Mouse (Mus musculus) limb, embryonic 15.5 days (tissue): Measurements from ENCODE around the gene Izumo4. TPM values are rescaled to one million over a fixed set of nuclear protein-coding genes. Genes with fewer than 3 reads are reported as not detected.

Source experiments
- ATAC-seq: fragments of 200-750 bp; cut with Nextera tagmentation; 2 replicates; pipeline ENCODE4 v1.8.0; 2017; ENCODE audit warnings: low read depth, moderate TSS enrichment; ENCODE audit not compliant: insufficient number of reproducible peaks, low FRiP score, low TSS enrichment
- H3K27ac ChIP-seq: fragments of 300-500 bp; sonication (generic); 2 replicates; pipeline ENCODE4 v1.5.1; 2015; ENCODE audit warnings: moderate library complexity, mild to moderate bottlenecking, inconsistent platforms
- H3K27me3 ChIP-seq: fragments of 300-500 bp; sonication (generic); 2 replicates; pipeline ENCODE4 v1.6.1; 2015; ENCODE audit warnings: inconsistent platforms
- H3K36me3 ChIP-seq: fragments of 300-500 bp; sonication (generic); 2 replicates; pipeline ENCODE4 v1.6.1; 2015; ENCODE audit warnings: inconsistent platforms
- H3K4me1 ChIP-seq: fragments of 300-500 bp; sonication (generic); 2 replicates; pipeline ENCODE4 v1.6.1; 2015; ENCODE audit warnings: inconsistent platforms
- H3K4me2 ChIP-seq: fragments of 300-500 bp; sonication (generic); 2 replicates; pipeline ENCODE4 v1.6.1; 2015; ENCODE audit warnings: mild to moderate bottlenecking, inconsistent platforms
- H3K4me3 ChIP-seq: fragments of 300-500 bp; sonication (generic); 2 replicates; pipeline ENCODE4 v1.5.1; 2015; ENCODE audit warnings: mild to moderate bottlenecking, inconsistent platforms
- H3K9ac ChIP-seq: fragments of 300-500 bp; sonication (generic); 2 replicates; pipeline ENCODE4 v1.6.1; 2015; ENCODE audit warnings: inconsistent platforms
- H3K9me3 ChIP-seq: fragments of 300-500 bp; sonication (generic); 2 replicates; pipeline ENCODE4 v1.6.1; 2016; ENCODE audit warnings: inconsistent platforms
- WGBS: fragments of 180-500 bp; shearing (Covaris S2); methylation state at CpG from one replicate; pipeline ENCODE4 v1.1.7; 2015; 5-methylcytosine and 5-hydroxymethylcytosine counted together
- polyA plus RNA-seq: library from polyadenylated mRNA; unstranded; fragments of >200 nt; fragmentation: Nextera tagmentation; extraction: Ambion mirVana; gene quantifications from 2 replicates; pipeline ENCODE4 v1.2.1, GENCODE M21; 2015

Izumo4 gene
- polyA plus RNA-seq, result 25.9 and 31.0 TPM in 2 replicates

- H3K27ac ChIP-seq, result peak within 1 kb of the TSS; percentile 85
- no peaks in the 10 kb centered on the region for H3K9me3 ChIP-seq
- H3K4me1 ChIP-seq, result peaks cover 40% of the 10 kb centered on the region
- ATAC-seq, result peak; percentile 97
- H3K9ac ChIP-seq, result peak within 1 kb of the TSS; percentile 55
- peak within 1 kb of the TSS; percentile 80 for H3K4me2 ChIP-seq
- WGBS, result under 1% methylated on average over 59 of the region's 59 CpGs
- H3K27me3 ChIP-seq, result no peaks in the 10 kb centered on the region
- peak within 1 kb of the TSS; percentile 65 for H3K4me3 ChIP-seq
- peaks cover 18% of the 10 kb centered on the region for H3K36me3 ChIP-seq
Observed at GRCm38 (mm10) chr10:80701721-80702535, at the start of gene Izumo4, which contains the start of gene Mob3a. Izumo4 (plus strand) TSS chr10:80702184. Mob3a (minus strand) TSS chr10:80701977.

- peaks cover 30% of the 10 kb centered on the region for H3K4me1 ChIP-seq
- 93% methylated on average over 6 of the region's 6 CpGs for WGBS
- H3K9me3 ChIP-seq, result no peaks in the 10 kb centered on the region
- H3K27ac ChIP-seq, result no peak overlapping the region
- peaks cover 32% of the 10 kb centered on the region for H3K36me3 ChIP-seq
- ATAC-seq, result no peak
- H3K4me2 ChIP-seq, result no peak overlapping the region
- no peaks in the 10 kb centered on the region for H3K27me3 ChIP-seq
- H3K4me3 ChIP-seq, result no peak overlapping the region
- no peak overlapping the region for H3K9ac ChIP-seq
Observed at GRCm38 (mm10) chr10:80653156-80653720, 48.7 kb upstream of the Izumo4 start.

- no peaks in the 10 kb centered on the region for H3K9me3 ChIP-seq
- H3K9ac ChIP-seq, result peak overlapping the region; percentile 91; the same call in 1 of the 2 replicates
- H3K27ac ChIP-seq, result no peak overlapping the region
- peak overlapping the region; percentile 86 for H3K4me3 ChIP-seq
- H3K27me3 ChIP-seq, result no peaks in the 10 kb centered on the region
- H3K4me1 ChIP-seq, result peaks cover 36% of the 10 kb centered on the region
- H3K36me3 ChIP-seq, result peaks cover 25% of the 10 kb centered on the region
- peak overlapping the region; percentile 65 for H3K4me2 ChIP-seq
- no peak for ATAC-seq
- 69% methylated on average over 6 of the region's 6 CpGs for WGBS
Observed at GRCm38 (mm10) chr10:80654866-80655265, 47.1 kb upstream of the Izumo4 start.

GRCm38 (mm10) chr10:80655406-80656129 is 46.4 kb upstream of the Izumo4 start:
- peak overlapping the region; percentile 91 for H3K9ac ChIP-seq
- peak overlapping the region; percentile 65 for H3K4me2 ChIP-seq
- 5% methylated on average over 12 of the region's 12 CpGs for WGBS
- peaks cover 19% of the 10 kb centered on the region for H3K36me3 ChIP-seq
- H3K9me3 ChIP-seq, result no peaks in the 10 kb centered on the region
- H3K27me3 ChIP-seq, result no peaks in the 10 kb centered on the region
- ATAC-seq, result peak; percentile 37
- H3K4me1 ChIP-seq, result peaks cover 36% of the 10 kb centered on the region
- peak overlapping the region; percentile 86 for H3K4me3 ChIP-seq
- peak overlapping the region; percentile 85 for H3K27ac ChIP-seq

- Histone ChIP-seq H3K4me2 (peak overlapping the region; percentile 65), H3K4me3 (peak overlapping the region; percentile 86), H3K27me3 (no peaks in the 10 kb centered on the region), H3K27ac (peak overlapping the region; percentile 89), H3K9ac (peak overlapping the region; percentile 91), H3K4me1 (peaks cover 39% of the 10 kb centered on the region), H3K9me3 (no peaks in the 10 kb centered on the region), H3K36me3 (peaks cover 14% of the 10 kb centered on the region; the same call in 1 of the 2 replicates)
- ATAC-seq, result peak; percentile 85
- WGBS, result under 1% methylated on average over 72 of the region's 72 CpGs
Observed at GRCm38 (mm10) chr10:80656130-80656862, 45.7 kb upstream of the Izumo4 start.

GRCm38 (mm10) chr10:80656863-80657623 is 44.9 kb upstream of the Izumo4 start, which contains the start of gene Btbd2:
Btbd2 (minus strand) TSS chr10:80657071.
- WGBS, result 25% methylated on average over 15 of the region's 15 CpGs

GRCm38 (mm10) chr10:80658194-80658840 is 43.7 kb upstream of the Izumo4 start:
- no peak for ATAC-seq
- Histone ChIP-seq H3K4me2 (no peak overlapping the region), H3K9ac (no peak overlapping the region), H3K27me3 (no peaks in the 10 kb centered on the region), H3K27ac (0 out of 2 replicates have a peak overlapping the region, but pooled peaks have one; percentile 17), H3K36me3 (no peaks in the 10 kb centered on the region), H3K9me3 (no peaks in the 10 kb centered on the region), H3K4me1 (peaks cover 36% of the 10 kb centered on the region), H3K4me3 (no peak overlapping the region)
- WGBS, result 77% methylated on average over 14 of the region's 14 CpGs

More at GRCm38 (mm10) chr10:80656863-80657623, 44.9 kb upstream of the Izumo4 start, which contains the start of gene Btbd2:
- Histone ChIP-seq H3K9me3 (no peaks in the 10 kb centered on the region), H3K4me3 (peak within 1 kb of the TSS; percentile 86), H3K4me2 (peak within 1 kb of the TSS; percentile 65), H3K9ac (peak within 1 kb of the TSS; percentile 91), H3K4me1 (peaks cover 39% of the 10 kb centered on the region), H3K27ac (peak within 1 kb of the TSS; percentile 89), H3K27me3 (no peaks in the 10 kb centered on the region), H3K36me3 (peaks cover 12% of the 10 kb centered on the region; the same call in 1 of the 2 replicates)
- ATAC-seq, result no peak

- 53% methylated on average over 4 of the region's 4 CpGs for WGBS
Observed at GRCm38 (mm10) chr10:80658841-80659202, 43.2 kb upstream of the Izumo4 start.

GRCm38 (mm10) chr10:80659213-80659612 is 42.8 kb upstream of the Izumo4 start:
- Histone ChIP-seq H3K4me3 (peak overlapping the region; percentile 14; the same call in 1 of the 2 replicates), H3K4me1 (peaks cover 42% of the 10 kb centered on the region), H3K4me2 (peak overlapping the region; percentile 29; the same call in 1 of the 2 replicates), H3K27ac (no peak overlapping the region; the same call in 1 of the 2 replicates), H3K36me3 (no peaks in the 10 kb centered on the region), H3K9ac (no peak overlapping the region), H3K27me3 (no peaks in the 10 kb centered on the region), H3K9me3 (no peaks in the 10 kb centered on the region)
- 12% methylated on average over 10 of the region's 10 CpGs for WGBS
- ATAC-seq, result no peak

More at GRCm38 (mm10) chr10:80658841-80659202, 43.2 kb upstream of the Izumo4 start:
- H3K27ac ChIP-seq, result peak overlapping the region; percentile 17; the same call in 1 of the 2 replicates
- no peaks in the 10 kb centered on the region for H3K9me3 ChIP-seq
- peaks cover 40% of the 10 kb centered on the region for H3K4me1 ChIP-seq
- H3K9ac ChIP-seq, result no peak overlapping the region
- ATAC-seq, result no peak
- H3K27me3 ChIP-seq, result no peaks in the 10 kb centered on the region
- H3K36me3 ChIP-seq, result no peaks in the 10 kb centered on the region
- 0 out of 2 replicates have a peak overlapping the region, but pooled peaks have one; percentile 14 for H3K4me3 ChIP-seq
- H3K4me2 ChIP-seq, result no peak overlapping the region

- H3K27ac ChIP-seq, result no peak overlapping the region
- 37% methylated on average over 5 of the region's 5 CpGs for WGBS
- peaks cover 46% of the 10 kb centered on the region for H3K4me1 ChIP-seq
- H3K4me3 ChIP-seq, result no peak overlapping the region
- H3K9ac ChIP-seq, result no peak overlapping the region
- no peak overlapping the region for H3K4me2 ChIP-seq
- no peaks in the 10 kb centered on the region for H3K9me3 ChIP-seq
- H3K27me3 ChIP-seq, result no peaks in the 10 kb centered on the region
- peaks cover 4% of the 10 kb centered on the region; the same call in 1 of the 2 replicates for H3K36me3 ChIP-seq
- ATAC-seq, result no peak
Observed at GRCm38 (mm10) chr10:80661149-80661548, 40.8 kb upstream of the Izumo4 start.
